Mouse (Mus musculus) spleen, adult 18-20 months (tissue): ENCODE data around the gene Tmem98.

ENCODE experiments used
- DNase-seq, 2 experiments: peaks; one replicate each; pipeline ENCODE4 v3.0.0; 2022; ENCODE audit warnings: mixed read lengths in 2 of 2

Tmem98 gene

GRCm38 (mm10) chr11:80791677-80792432, 18.1 kb upstream of the Tmem98 start:
- no peak for DNase-seq

- no peak for DNase-seq
These were observed 16.6 kb upstream of the Tmem98 start for GRCm38 (mm10) chr11:80793386-80793785.

DNA sequence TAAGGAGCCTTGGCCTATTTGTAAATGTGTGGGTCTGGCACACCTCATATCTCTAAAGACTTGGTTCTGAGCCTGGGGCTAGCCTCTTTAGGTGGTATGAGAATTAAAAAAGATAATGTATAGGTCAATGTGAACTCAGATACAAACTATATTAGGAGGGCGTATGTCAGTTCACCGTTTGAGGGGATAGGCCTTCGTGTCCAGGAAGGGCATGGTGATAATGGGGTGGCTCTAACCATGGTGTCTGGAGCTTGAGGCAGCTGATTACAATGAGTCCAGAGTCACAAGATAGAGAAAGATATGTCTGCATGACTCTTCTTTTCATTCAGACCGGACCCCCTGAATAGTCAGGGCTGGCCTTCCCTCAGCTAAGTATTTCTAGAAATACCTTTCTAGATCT, 15.7 kb upstream of the Tmem98 start:
- DNase-seq: no peak

- DNase-seq: no peak
These were observed 14.5 kb upstream of the Tmem98 start for GRCm38 (mm10) chr11:80795431-80795830.

DNA sequence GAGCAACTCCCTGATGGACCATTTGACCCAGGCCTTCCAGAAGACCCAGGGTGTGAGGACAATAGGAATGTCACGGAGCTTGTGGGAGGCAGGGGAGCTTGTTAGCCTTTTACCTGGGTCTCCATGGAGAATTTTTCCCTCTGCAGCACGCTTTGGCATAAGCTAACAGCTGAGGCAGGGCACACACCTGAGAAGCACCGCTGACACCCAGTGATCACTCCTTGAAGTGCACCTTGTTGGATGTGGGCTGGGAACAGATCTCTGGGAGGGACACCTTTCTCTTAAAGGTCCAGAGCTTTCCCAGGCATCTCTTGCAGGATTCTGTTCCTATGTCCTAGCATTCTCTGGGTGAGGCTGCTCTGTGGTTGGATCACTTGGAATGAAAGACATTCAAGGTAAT, 10.0 kb upstream of the Tmem98 start:
- no peak for DNase-seq

DNA sequence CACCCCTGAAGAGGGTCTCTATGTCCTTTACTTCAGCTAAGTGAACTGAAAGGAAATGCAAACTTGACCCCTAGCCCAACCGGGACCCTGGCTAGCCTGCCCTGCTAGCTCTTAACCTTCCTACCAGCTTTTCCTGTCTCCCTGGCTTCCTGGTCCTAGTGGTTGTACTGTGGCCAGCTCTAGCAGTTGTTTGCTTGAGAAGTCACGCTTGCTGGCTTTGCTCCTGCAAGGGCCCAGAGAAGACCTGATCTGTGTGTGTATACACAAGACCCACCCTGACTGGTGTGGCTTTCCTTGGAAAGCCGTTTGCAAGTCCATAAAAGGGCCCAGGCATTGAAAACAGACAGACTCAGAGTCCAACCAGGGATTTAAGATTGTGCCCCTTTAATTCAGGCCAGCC, 7.3 kb upstream of the Tmem98 start:
- no peak for DNase-seq

GRCm38 (mm10) chr11:80808551-80809070, 1.4 kb upstream of the Tmem98 start:
- DNase-seq: no peak

- no peak for DNase-seq
These were observed 346 bp upstream of the Tmem98 start for GRCm38 (mm10) chr11:80809666-80809992.

- no peak for DNase-seq
These were observed 1.2 kb downstream of the Tmem98 start for GRCm38 (mm10) chr11:80811156-80811555.

- DNase-seq: no peak
These were observed 5.4 kb downstream of the Tmem98 start for GRCm38 (mm10) chr11:80815354-80815753.

GRCm38 (mm10) chr11:80818060-80818697, 8.2 kb downstream of the Tmem98 start:
- DNase-seq: peak; percentile 10 to 41

- DNase-seq: no peak
These were observed 10.1 kb downstream of the Tmem98 start for GRCm38 (mm10) chr11:80820085-80820484.

DNA sequence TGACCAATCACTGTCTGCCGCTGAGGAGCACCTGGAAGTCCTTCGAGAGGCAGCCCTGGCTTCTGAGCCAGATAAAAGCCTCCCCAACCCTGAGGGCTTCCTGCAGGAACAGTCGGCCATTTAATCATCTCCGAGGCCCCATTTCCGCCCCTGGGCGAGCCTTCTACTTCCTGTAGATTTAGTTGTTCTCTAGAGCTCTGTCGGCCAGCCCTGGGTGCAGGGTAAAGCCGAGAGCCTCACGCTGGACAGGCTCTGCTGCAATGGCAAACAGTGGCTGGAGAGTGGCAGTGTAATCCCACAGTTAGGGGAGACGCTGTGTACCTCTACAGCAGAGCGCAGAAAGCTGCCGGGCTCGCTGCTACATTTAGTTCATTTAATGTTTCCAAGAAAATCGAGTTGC, 11.3 kb downstream of the Tmem98 start:
- DNase-seq: no peak

DNA sequence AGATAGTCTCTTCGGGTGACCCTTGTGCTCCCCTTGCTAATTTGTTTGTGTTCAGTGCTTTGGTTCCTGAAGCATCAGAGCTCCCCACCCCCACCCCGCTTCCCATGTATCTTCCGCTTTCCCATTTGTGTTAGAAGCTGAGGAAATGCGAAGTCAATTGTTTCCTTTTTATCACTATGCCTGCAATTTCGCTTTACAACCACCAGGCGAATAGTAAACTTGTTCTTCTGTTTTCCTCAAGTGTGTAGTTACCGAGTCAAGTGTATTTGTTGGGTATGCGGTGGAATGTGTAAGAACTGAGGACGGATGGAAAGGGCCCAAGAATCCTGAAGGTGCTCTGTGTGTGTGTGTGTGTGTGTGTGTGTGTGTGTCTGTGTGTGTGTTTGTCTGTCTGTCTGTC, 11.8 kb downstream of the Tmem98 start:
- DNase-seq: no peak

GRCm38 (mm10) chr11:80835395-80835794, 25.4 kb downstream of the Tmem98 start:
- no peak for DNase-seq

DNA sequence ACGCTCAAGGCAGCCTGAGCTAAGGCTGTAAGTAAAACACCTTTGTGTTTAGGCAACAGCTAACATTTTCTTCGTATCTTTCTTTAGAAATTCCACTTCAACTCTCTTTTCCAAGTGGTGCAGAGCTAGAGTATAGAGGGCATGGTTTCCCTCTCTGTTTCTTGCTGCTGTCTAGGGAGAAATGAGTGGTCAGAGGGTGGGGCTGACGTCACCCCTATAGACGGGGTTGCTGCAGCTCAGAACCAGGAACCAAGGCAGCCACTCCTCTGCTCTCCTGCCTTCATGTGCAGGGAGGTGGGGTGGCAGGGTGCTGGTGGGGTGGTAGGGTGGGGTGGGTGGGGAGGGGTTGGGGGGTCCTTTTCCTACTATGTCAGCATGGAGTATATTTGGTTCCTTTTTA, 25.9 kb downstream of the Tmem98 start:
- no peak for DNase-seq

GRCm38 (mm10) chr11:80838724-80839123, 28.7 kb downstream of the Tmem98 start:
- DNase-seq: no peak

DNA sequence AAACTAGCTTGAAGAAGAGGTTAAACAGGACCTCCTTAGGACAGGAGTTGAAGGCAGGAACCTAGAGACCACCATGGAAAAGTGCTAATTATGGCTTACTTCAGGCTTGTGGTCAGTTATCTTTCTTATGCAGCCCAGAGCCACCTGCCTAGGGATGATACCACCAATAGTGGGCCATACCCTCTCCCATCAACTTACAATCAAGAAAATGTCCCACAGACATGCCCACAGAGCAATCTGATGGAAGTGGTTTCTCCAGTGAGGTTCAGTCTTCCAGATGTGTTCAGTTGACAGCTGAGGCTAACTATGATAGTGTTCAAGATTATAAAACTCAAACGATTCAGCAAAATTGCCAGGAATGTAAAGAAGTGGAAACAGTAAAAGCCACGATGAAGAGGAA, 33.5 kb downstream of the Tmem98 start:
- DNase-seq: no peak

GRCm38 (mm10) chr11:80845486-80845885, 35.5 kb downstream of the Tmem98 start:
- DNase-seq: no peak

DNA sequence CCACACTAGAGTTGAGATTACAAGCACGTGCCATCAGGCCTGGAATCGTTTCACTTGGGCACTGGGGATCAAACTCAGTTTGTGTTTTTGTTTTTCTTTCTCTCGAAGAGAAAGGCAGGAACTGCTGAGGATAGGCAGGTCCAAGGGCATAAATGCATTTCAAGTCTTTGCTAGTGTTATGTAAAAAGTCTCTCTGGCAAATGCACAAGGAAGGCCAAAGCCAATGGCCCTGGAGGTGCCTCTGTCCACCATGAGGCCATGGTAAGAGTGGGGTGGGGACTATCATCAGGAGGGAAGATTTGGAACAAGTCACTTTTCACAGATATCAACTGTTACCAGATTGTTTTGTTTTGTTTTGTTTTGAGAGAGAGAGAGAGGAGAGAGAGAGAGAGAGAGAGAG, 36.1 kb downstream of the Tmem98 start:
- no peak for DNase-seq

GRCm38 (mm10) chr11:80848131-80848530, 38.2 kb downstream of the Tmem98 start:
- no peak for DNase-seq

DNA sequence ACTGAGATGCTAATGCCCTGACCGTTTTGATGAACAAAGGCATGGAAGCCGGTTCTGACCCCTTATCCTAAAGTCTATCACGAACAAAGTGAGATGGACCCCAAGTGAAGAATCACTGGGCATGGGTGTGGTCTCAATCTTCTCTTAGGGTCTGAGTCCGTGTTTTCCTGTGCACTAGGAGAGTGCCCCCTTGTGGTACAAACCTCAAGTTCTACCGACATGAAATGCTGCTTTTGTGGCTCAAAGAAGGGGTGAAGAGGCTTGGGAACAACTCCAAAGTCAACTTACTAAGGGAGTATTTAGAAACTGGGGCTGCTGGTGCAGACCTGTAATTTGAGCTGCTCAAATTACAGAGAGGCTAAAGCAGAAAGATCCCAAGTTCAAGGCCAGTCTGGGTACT, 41.9 kb downstream of the Tmem98 start:
- DNase-seq: no peak

DNA sequence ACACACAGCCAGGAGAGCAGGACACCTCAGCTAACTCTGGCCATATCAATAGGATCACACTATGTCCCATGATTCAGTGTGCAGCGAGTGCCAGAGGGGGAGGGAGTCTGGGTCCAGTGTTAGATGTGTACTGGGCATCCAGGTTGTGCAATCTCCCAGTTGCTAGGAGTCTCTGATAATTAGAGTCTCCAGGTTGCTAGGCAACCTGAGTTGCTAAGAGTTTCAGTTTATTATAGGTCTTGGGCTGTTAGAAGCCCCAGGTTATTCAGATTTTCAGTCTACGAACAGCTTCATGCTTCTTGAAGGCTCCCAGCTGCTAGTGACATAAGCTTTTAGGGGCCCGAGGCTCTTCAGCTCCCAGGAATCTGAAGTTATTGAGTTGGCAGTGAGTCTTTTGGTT, 43.0 kb downstream of the Tmem98 start:
- no peak for DNase-seq

DNA sequence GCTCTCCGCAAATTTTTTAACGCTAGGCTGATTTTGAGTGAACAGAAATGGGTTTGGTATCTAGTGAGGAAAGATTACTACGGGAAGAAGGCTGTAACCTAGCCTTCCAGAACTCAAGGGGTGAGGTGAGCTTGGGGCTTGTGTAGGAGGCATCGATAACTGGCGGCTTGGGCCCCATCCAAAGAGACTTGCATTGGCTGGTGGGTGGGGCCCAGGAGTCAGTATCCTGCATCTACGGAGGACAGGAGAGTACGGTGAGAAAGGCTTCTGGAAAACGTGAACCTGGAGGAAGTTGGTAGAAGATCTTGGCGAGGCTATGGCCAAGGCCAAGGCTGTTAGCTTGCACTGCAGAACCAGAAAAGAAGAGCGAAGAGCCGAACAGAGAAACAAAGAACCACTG, 44.5 kb downstream of the Tmem98 start:
- no peak for DNase-seq

- DNase-seq: no peak
These were observed 44.9 kb downstream of the Tmem98 start for GRCm38 (mm10) chr11:80854908-80855307.
